Mouse (Mus musculus): ENCODE results near the gene Ttll4. TPM values are rescaled to one million over a fixed set of nuclear protein-coding genes. Genes with fewer than 3 reads are reported as not detected.

The Ttll4 gene
- polyA plus RNA-seq, 1 experiment = 129 TPM

DNA sequence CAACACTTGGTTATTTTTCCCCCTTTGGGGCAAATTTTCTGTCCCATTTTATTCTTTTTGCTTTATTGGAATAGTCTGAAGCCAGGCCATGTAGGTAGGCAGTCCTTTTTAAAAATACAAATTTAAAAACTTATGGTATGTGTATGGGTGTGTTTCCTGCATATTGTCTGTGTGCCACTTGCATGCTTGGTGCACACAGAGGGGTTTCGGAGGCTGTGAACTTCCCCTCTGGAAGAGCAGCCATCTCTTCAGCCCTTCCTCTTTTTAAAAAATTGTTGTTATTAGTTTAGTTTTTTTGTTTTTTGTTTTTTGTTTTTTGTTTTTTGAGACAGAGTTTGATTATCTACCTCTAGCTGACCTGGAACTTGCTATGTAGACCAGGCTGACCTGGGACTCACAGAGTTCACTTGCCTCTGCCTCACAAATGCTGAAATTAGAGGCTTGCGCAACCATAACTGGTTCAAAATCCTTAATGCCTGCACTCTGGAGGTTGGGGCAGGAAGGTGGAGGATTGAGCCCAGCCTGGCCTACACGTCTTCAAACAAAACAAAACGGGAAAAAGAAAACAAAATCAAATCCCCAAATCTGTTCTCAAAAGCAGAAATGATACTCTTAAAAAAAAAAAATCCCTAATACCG lies 51.0 kb downstream of the Ttll4 start:
- Histone ChIP-seq H3K27me3 (ENCODE audit: control insufficient read depth, insufficient read depth, low read length, poor library complexity, severe bottlenecking) (no peaks in the 10 kb centered on the region), H3K36me3 (ENCODE audit: control insufficient read depth, insufficient read depth, low read length, poor library complexity, severe bottlenecking) (no peaks in the 10 kb centered on the region), H3K9ac (ENCODE audit: low read depth, poor library complexity, severe bottlenecking) (no peak overlapping the region), H3K27ac (ENCODE audit: insufficient read depth, low read length) (no peak overlapping the region), H3K4me1 (ENCODE audit: control insufficient read depth, insufficient read depth, low read length) (no peaks in the 10 kb centered on the region), H3K9me3 (replicated peaks; ENCODE audit: control insufficient read depth, insufficient read depth, low read length, poor library complexity, severe bottlenecking) (no peaks in the 10 kb centered on the region), H3K4me3 (ENCODE audit: low read depth, low read length) (no peak overlapping the region; the same call in 1 of the 2 replicates)
- no peak for TF ChIP-seq EP300 (IDR thresholded peaks at IDR 0.05; ENCODE audit: insufficient read depth, low read depth, low read length)
- no peak for TF ChIP-seq POLR2A (IDR thresholded peaks at IDR 0.05; ENCODE audit: insufficient read depth, low read length)
- no peak for TF ChIP-seq CTCF (IDR thresholded peaks at IDR 0.05; ENCODE audit: low read depth, low read length)

- Histone ChIP-seq H3K36me3 (ENCODE audit: control insufficient read depth, insufficient read depth, low read length, poor library complexity, severe bottlenecking) (no peaks in the 10 kb centered on the region), H3K4me3 (ENCODE audit: low read depth, low read length) (peak within 1 kb of the TSS; percentile 68), H3K27me3 (ENCODE audit: control insufficient read depth, insufficient read depth, low read length, poor library complexity, severe bottlenecking) (no peaks in the 10 kb centered on the region), H3K9me3 (replicated peaks; ENCODE audit: control insufficient read depth, insufficient read depth, low read length, poor library complexity, severe bottlenecking) (no peaks in the 10 kb centered on the region), H3K4me1 (ENCODE audit: control insufficient read depth, insufficient read depth, low read length) (no peaks in the 10 kb centered on the region), H3K27ac (ENCODE audit: insufficient read depth, low read length) (no peak within 1 kb of the TSS), H3K9ac (ENCODE audit: low read depth, poor library complexity, severe bottlenecking) (peak within 1 kb of the TSS; percentile 48)
- no peak for TF ChIP-seq EP300 (IDR thresholded peaks at IDR 0.05; ENCODE audit: insufficient read depth, low read depth, low read length)
- TF ChIP-seq CTCF (IDR thresholded peaks at IDR 0.05; ENCODE audit: low read depth, low read length) = peak; percentile 53
- TF ChIP-seq POLR2A (IDR thresholded peaks at IDR 0.05; ENCODE audit: insufficient read depth, low read length) = no peak
These were observed 51.7 kb downstream of the Ttll4 start, which contains the start of gene Cyp27a1 for GRCm38 (mm10) chr1:74713099-74713858. Gene Cyp27a1, plus strand, starts transcription at chr1:74713574.

- Histone ChIP-seq H3K4me1 (ENCODE audit: control insufficient read depth, insufficient read depth, low read length) (no peaks in the 10 kb centered on the region), H3K9me3 (replicated peaks; ENCODE audit: control insufficient read depth, insufficient read depth, low read length, poor library complexity, severe bottlenecking) (no peaks in the 10 kb centered on the region), H3K36me3 (ENCODE audit: control insufficient read depth, insufficient read depth, low read length, poor library complexity, severe bottlenecking) (no peaks in the 10 kb centered on the region), H3K4me3 (ENCODE audit: low read depth, low read length) (peak overlapping the region; percentile 68), H3K27ac (ENCODE audit: insufficient read depth, low read length) (no peak overlapping the region), H3K9ac (ENCODE audit: low read depth, poor library complexity, severe bottlenecking) (peak overlapping the region; percentile 48), H3K27me3 (ENCODE audit: control insufficient read depth, insufficient read depth, low read length, poor library complexity, severe bottlenecking) (no peaks in the 10 kb centered on the region)
- TF ChIP-seq CTCF (IDR thresholded peaks at IDR 0.05; ENCODE audit: low read depth, low read length) (no peak), EP300 (IDR thresholded peaks at IDR 0.05; ENCODE audit: insufficient read depth, low read depth, low read length) (no peak), POLR2A (IDR thresholded peaks at IDR 0.05; ENCODE audit: insufficient read depth, low read length) (no peak)
These were observed 52.5 kb downstream of the Ttll4 start for GRCm38 (mm10) chr1:74713859-74714730.

- no peak for TF ChIP-seq CTCF (IDR thresholded peaks at IDR 0.05; ENCODE audit: low read depth, low read length)
- no peak for TF ChIP-seq POLR2A (IDR thresholded peaks at IDR 0.05; ENCODE audit: insufficient read depth, low read length)
- TF ChIP-seq EP300 (IDR thresholded peaks at IDR 0.05; ENCODE audit: insufficient read depth, low read depth, low read length) = no peak
- Histone ChIP-seq H3K27ac (ENCODE audit: insufficient read depth, low read length) (no peak overlapping the region), H3K9me3 (replicated peaks; ENCODE audit: control insufficient read depth, insufficient read depth, low read length, poor library complexity, severe bottlenecking) (no peaks in the 10 kb centered on the region), H3K4me1 (ENCODE audit: control insufficient read depth, insufficient read depth, low read length) (no peaks in the 10 kb centered on the region), H3K36me3 (ENCODE audit: control insufficient read depth, insufficient read depth, low read length, poor library complexity, severe bottlenecking) (no peaks in the 10 kb centered on the region), H3K27me3 (ENCODE audit: control insufficient read depth, insufficient read depth, low read length, poor library complexity, severe bottlenecking) (no peaks in the 10 kb centered on the region), H3K4me3 (ENCODE audit: low read depth, low read length) (no peak overlapping the region), H3K9ac (ENCODE audit: low read depth, poor library complexity, severe bottlenecking) (no peak overlapping the region)
These were observed 53.4 kb downstream of the Ttll4 start for GRCm38 (mm10) chr1:74714967-74715366.

- Histone ChIP-seq H3K9ac (ENCODE audit: low read depth, poor library complexity, severe bottlenecking) (no peak overlapping the region), H3K36me3 (ENCODE audit: control insufficient read depth, insufficient read depth, low read length, poor library complexity, severe bottlenecking) (no peaks in the 10 kb centered on the region), H3K27me3 (ENCODE audit: control insufficient read depth, insufficient read depth, low read length, poor library complexity, severe bottlenecking) (no peaks in the 10 kb centered on the region), H3K27ac (ENCODE audit: insufficient read depth, low read length) (no peak overlapping the region), H3K4me1 (ENCODE audit: control insufficient read depth, insufficient read depth, low read length) (no peaks in the 10 kb centered on the region), H3K9me3 (replicated peaks; ENCODE audit: control insufficient read depth, insufficient read depth, low read length, poor library complexity, severe bottlenecking) (no peaks in the 10 kb centered on the region), H3K4me3 (ENCODE audit: low read depth, low read length) (no peak overlapping the region)
- TF ChIP-seq POLR2A (IDR thresholded peaks at IDR 0.05; ENCODE audit: insufficient read depth, low read length) (no peak), CTCF (IDR thresholded peaks at IDR 0.05; ENCODE audit: low read depth, low read length) (no peak), EP300 (IDR thresholded peaks at IDR 0.05; ENCODE audit: insufficient read depth, low read depth, low read length) (no peak)
These were observed 53.9 kb downstream of the Ttll4 start for GRCm38 (mm10) chr1:74715468-74715867.

All from ES-Bruce4 (cell line).